Mouse (Mus musculus): ENCODE data around the gene Zscan25. TPM values are rescaled to one million over a fixed set of nuclear protein-coding genes. Genes with fewer than 3 reads are reported as not detected.

The Zscan25 gene
- 0.96 TPM for polyA plus RNA-seq (2017; shearing (Covaris generic))

DNA sequence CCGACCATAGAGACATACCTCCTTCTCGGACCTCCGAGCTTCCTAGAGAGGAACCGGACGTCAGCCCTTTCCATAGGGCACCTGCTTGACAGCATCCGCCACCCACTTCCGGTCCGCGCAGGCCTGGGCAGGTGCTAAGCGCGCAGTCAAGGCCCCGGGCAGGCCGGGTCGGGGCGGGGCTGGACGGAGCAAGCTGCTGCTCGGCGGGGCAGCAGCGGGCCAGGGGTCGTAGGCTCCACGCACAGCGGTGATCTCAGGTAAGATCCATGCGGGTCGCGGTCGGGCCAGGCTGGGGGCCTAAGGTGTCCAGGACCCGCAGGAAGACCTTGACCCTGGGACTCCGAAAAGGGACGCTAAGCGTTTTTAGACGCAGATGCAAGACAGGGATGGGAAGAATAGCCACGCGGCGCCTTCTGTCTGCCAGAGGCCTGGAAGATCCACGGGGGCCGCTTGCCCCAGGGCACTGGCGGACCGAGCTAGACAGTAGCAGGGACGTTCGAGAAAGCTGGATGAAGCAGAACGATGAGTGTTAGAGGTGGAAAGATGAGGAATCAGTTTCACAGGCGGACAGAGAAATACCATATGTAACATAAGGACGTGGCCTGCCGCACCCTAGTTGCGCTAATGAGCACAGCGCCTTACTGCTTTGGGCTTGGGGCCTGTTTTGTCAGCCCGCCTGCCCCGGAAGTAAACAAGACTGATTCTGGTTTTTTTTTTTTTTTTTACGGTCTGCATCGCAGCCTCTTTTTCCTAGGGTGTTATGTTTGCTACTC, at the start of gene Zscan25:
Zscan25 (plus strand) TSS at position 130 of the 773 bp plus-strand sequence.

DNA sequence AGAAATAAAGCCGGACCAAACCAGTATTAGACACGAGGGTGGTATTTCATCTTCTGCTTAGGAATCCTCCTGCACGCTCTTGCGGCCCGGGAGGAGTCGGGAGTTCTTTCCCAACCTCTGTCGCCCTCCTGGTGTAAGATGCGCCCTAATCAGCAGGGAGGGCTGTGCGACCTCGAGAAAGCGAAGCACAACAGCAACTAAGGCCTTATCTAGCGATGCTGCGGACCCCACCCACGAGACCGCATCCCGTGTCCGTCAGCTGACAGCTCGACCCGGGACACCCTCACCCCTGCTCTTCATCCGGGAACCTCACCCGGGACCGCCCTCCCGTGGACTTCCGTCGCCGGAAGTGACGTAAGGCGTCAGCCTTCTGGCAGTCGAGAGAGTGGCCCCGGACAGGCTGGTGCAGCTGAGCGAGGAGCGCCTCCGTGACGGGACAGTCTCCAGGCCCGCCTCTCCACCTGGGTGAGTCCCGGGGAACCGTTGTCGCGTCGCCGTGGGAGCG, 48.9 kb upstream of the Zscan25 start, which contains the start of gene Zfp655:
Zfp655 (plus strand) TSS at position 349 of the 505 bp plus-strand sequence.

Other genes starting within 250 kb of the Zscan25 start
- gene Gm4871, start 247.7 kb upstream of the Zscan25 start, polyA plus RNA-seq (2017; shearing (Covaris generic)): not detected
- not detected for gene 1700018F24Rik, start 237.5 kb upstream of the Zscan25 start, polyA plus RNA-seq (2017; shearing (Covaris generic))
- gene Arpc1a, start 196.7 kb upstream of the Zscan25 start, polyA plus RNA-seq (2017; shearing (Covaris generic)): 86.7 TPM
- not detected for gene Kpna7, start 196.5 kb upstream of the Zscan25 start, polyA plus RNA-seq (2017; shearing (Covaris generic))
- gene Arpc1b, start 166.3 kb upstream of the Zscan25 start, polyA plus RNA-seq (2017; shearing (Covaris generic)): 1,387 TPM
- gene Pdap1, start 140.3 kb upstream of the Zscan25 start, polyA plus RNA-seq (2017; shearing (Covaris generic)): 52.0 TPM
- 186 TPM for gene Bud31, start 140.1 kb upstream of the Zscan25 start, polyA plus RNA-seq (2017; shearing (Covaris generic))
- 30.4 TPM for gene Ptcd1, start 113.4 kb upstream of the Zscan25 start, polyA plus RNA-seq (2017; shearing (Covaris generic))
- gene Cpsf4, start 113.3 kb upstream of the Zscan25 start, polyA plus RNA-seq (2017; shearing (Covaris generic)): 39.7 TPM
- 421 TPM for gene Atp5j2, start 88.4 kb upstream of the Zscan25 start, polyA plus RNA-seq (2017; shearing (Covaris generic))
- gene Zkscan14, start 78.6 kb upstream of the Zscan25 start, polyA plus RNA-seq (2017; shearing (Covaris generic)): 30.2 TPM
- 9.6 TPM for gene Zkscan5, start 75.9 kb upstream of the Zscan25 start, polyA plus RNA-seq (2017; shearing (Covaris generic))
- gene Zfp655, start 48.8 kb upstream of the Zscan25 start, polyA plus RNA-seq (2017; shearing (Covaris generic)): 63.2 TPM
- gene Cyp3a57, start 64.8 kb downstream of the Zscan25 start, polyA plus RNA-seq (2017; shearing (Covaris generic)): not detected
- not detected for gene Cyp3a16, start 189.2 kb downstream of the Zscan25 start, polyA plus RNA-seq (2017; shearing (Covaris generic))